Mouse (Mus musculus): ENCODE results near the gene Fbxo45.
"Not testable (repeated sequence)": the region's sequence is repeated elsewhere in the genome, so short reads cannot be mapped to it uniquely, and the experiment has no call there.

Gene Fbxo45

DNA sequence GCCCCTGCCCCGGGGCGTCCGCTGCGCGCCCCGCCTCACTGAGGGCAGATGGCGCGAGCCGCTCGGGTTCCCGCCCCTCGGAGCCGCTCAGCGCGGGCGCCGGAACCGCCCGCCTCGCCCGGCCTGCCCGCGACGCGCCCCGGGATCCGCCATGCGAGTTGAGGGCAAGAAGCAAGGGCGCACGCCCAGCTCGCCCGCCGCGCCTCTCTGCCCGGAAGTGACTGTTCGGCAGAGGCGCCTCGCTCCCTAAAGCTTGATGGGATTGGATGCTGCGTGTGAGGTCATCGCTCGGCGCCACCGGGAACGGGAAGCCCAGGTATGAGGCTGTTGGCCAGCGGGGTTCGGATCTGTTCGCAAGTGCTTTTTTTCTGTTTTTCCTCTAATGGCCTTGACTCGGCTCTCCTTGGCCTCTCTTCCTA lies at the start of gene Fbxo45, which contains the start of gene Wdr53:
TSS of gene Fbxo45 (minus strand) at position 207 of the 419 bp plus-strand sequence.
TSS of gene Wdr53 (plus strand) at position 276 of the 419 bp plus-strand sequence.
- DNase-seq = peak; percentile 96

DNA sequence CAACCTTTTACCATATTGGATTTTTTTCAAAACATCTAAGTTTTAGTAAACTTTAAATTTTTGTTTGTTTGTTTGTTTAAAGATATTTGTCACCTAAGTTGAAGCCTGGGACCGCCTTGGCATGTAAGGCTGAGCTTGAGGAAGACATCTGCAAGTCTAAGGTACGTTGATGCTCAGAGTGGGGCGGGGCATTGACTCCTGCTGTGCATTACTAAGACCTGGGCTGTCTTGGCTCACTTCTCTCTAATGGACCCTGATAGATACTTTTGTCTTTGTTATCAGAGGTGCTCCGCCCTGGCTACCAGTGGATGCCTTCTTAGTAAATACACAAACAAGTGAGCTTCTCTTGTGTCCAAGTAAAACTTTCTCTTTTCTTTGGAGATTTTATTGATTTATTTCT lies 44.9 kb upstream of the Fbxo45 start:
- DNase-seq = no peak

DNA sequence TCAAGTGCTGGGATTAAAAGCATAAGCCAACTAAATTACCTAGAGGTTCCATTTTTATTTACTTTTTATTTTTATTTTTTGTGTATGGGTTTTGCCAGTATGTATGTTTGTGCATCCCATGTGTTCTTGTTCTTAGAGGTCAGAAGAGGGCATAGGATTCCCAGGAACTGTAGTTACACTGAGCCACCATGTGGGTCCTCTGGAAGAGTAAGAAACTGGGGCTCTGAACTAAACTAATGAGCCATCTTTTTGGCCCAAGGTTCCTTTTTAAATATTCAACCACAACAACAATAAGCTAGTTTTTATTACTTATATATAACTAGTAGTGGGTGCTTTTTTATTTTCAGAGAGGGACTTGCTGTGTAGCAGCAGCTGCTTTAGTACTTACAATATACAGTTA lies 35.6 kb upstream of the Fbxo45 start:
- DNase-seq = no peak

DNA sequence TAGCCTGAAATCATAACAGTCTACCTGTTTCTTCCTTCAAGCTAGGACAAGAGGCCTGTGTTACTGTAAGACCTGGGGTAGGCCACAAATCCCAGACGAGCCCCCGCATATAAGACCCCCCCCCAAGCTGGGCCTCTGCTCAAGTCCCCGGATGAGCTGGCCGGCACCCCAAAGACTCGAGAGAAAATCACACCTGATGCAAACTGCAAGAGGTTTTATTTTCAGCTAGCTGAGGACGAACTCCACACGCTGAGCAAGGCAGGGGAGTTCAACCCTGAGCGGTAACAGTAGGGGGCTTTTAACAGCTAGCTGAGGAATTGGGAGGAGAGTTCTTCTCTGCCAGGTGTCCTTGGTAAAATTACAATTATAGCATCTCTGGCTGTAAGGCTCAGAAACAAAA lies 33.3 kb upstream of the Fbxo45 start:
- no peak for DNase-seq

DNA sequence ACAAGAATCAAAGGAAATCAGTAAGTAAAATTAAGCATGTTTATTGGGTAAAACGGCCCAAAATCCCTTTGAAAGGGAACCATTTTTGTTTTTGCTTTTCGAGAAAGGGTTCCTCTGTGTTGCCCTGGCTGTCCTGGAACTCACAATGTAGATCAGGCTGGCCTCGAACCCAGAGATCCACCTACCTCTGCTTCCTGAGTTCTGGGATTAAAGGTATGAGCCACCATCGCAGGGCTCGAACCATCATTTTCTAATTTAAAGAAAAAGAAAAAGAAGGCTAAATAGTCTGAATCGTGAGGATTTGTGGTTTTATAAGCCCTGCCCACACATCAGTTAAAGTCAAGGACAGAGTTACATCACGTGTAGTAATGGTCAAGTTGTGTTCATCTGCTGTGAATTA lies 31.4 kb upstream of the Fbxo45 start:
- no peak for DNase-seq

DNA sequence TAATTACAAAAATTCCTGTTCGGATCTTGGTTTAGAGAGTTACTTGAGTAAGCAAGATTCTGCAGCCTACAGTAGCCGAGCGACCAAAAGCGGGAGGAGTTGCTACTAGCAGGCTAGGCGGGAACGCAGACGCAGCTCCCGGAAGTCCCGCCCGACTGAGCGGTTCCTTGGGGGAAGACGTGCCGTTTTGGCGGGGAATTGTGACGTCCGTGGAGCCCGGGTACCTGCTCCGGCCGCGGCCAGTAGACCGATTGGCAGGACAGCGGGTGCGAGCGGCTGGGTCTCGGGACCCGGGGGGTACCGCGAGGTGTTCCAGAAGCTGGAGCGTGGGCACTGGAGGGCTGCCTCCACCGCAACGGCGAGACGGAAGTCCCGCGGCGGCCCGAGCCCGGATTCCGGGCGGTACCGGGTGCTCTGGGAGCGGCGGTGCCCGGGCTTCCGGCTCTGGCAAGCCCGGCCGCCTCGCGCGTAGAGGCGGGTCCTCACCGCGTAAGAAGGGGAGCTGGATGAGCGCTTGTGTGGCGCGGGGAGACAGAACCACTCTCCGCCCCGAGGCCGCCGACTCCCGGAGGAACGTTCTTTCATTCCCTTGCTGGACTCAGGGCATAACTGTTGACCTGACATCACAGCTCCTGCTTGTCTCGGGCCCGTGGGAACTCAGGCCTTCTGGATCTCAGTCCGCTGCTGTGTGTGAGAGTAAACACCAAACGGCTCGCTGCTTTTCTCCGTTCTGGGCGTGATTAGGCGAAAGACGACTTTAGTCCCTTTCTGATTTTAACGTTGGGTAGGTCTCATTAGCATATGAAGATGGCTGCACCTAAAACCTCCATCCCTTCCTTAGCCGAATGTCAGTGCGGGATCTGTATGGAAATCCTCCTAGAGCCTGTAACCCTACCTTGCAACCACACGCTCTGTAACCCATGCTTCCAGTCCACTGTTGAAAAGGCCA lies 30.6 kb upstream of the Fbxo45 start, which contains the start of gene Rnf168:
TSS of gene Rnf168 (plus strand) at position 152 of the 949 bp plus-strand sequence.
- DNase-seq = peak; percentile 92

DNA sequence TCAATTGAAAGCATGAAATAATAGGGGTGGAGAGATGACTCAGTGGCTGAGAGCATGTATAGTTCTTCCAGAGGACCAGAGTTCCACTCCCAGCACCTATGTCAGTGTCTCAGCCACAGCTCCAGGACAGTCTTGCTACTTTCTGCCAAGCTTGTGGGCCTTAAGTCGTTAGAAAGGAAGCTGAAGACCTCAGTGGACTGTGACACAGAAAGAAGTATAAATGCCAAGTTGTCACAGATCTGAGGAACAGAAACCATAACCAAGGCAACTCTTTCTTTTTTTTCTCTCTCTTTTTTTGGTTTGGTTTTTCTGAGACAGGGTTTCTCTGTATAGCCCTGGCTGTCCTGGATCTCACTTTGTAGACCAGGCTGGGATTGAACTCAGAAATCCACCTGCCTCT lies 28.9 kb upstream of the Fbxo45 start:
- no peak for DNase-seq

DNA sequence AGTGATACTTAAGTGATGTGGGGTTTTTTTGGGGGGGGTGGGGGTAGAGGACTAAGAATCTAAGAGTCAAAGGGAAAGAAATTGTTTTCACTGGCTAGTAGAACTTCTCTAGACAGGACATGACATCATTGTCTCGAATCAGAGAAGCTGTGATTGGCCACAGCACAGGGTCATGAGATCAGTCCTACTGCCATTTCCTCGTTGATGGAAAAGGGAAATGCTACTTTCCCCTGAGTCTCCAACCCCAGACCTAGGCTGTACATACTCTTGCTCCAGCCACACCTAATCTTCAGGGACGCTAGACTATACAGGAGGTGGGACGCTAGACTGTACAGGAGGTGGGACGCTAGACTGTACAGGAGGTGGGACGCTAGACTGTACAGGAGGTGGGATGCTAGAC lies 28.1 kb upstream of the Fbxo45 start:
- no peak for DNase-seq

DNA sequence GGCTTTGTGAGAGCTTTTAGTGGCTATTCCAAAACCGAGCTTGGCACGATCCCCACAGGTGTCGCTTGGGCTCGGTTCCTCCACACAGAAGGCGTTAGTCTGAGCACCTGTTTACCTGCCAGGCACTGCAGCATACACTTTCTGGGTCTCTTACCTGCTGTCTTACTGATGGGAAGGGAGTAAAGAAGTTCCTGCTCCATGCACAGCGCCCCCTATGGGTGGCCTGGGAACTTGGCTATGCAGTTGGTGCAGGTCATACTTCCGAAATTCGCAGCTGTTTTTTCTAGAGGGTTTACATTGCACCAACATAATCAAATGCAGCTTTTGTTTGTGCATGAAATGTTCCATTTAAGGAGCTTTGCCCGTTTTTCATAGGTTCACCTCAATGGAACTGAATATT lies 26.4 kb upstream of the Fbxo45 start:
- DNase-seq = peak; percentile 10

DNA sequence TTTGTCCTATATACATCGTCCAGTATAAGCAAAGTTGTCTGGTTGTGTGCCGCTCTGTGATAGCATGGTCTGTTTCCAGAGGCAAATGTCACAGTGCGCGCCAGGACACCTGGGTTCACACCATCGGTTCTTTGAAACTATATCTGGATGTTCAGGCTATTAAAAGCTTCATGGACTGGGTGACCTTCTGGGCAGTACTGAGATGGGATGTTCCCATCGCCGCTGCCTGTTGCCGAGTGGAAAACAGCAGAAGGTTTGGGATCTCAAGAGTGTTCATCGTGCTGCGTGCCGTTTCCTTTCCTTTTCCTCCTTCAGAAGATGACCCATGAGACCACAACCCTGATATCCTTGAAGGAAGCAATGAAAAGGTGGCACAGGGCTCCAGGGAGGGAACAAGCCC lies 24.3 kb upstream of the Fbxo45 start, which contains the start of gene Smco1:
TSS of gene Smco1 (plus strand) at position 178 of the 400 bp plus-strand sequence.
- no peak for DNase-seq

DNA sequence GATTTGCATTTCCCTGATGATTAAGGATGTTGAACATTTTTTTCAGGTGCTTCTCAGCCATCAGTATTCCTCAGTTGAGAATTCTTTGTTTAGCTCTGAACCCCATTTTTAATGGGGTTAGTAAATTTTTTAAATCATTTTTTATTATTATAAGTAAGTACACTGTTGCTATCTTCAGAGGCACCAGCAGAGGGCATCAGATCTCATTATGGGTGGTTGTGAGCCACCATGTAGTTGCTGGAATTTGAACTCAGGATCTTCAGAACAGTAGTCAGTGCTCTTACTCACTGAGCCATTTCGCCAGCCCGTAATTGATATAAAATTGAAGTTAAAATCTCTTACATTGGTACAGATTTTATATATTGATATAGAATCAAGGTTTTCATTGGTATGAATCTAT lies 17.3 kb upstream of the Fbxo45 start:
- DNase-seq = peak; percentile 45

DNA sequence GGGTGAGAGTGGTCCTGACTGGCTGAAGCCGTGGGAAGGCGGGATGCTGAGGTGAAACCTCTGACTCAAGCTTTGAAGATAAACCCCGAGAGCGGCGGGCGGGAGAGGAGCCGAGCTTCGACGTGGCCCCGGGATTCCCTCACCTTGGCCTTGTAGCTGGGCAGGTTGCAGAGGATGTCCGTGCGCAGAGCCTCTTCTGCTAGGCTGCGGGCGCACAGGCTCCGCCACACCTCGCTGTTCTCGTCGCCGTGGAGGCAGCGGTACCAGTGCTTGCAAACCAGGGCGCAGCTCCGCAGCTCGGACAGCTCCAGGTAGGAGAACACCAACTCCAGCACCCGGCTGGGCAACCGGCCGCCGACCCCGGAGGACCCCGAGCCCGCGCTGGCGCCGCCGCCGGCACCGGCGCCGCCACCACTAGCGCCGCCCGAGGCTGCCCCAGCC lies 587 bp downstream of the Fbxo45 start:
- DNase-seq = peak; percentile 33

DNA sequence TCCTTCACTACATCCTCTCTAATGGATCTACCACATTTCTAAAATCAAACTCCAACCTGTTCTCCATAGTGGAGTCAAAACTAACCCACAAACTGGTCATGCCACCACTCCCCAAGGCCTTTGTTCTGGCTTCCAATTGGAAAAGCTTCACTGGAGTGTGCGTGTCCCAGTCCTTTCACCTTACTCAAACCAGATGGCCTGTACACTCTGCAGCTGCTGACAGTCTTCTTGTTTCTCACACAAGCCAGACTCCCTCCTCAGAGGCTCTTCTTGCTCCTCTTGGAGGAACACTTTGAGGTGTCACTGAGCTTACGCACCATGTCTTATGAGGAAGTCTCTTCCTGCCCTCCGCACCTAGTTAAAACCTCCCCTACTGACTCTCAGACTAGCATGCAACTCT lies 3.1 kb downstream of the Fbxo45 start:
- DNase-seq = no peak

DNA sequence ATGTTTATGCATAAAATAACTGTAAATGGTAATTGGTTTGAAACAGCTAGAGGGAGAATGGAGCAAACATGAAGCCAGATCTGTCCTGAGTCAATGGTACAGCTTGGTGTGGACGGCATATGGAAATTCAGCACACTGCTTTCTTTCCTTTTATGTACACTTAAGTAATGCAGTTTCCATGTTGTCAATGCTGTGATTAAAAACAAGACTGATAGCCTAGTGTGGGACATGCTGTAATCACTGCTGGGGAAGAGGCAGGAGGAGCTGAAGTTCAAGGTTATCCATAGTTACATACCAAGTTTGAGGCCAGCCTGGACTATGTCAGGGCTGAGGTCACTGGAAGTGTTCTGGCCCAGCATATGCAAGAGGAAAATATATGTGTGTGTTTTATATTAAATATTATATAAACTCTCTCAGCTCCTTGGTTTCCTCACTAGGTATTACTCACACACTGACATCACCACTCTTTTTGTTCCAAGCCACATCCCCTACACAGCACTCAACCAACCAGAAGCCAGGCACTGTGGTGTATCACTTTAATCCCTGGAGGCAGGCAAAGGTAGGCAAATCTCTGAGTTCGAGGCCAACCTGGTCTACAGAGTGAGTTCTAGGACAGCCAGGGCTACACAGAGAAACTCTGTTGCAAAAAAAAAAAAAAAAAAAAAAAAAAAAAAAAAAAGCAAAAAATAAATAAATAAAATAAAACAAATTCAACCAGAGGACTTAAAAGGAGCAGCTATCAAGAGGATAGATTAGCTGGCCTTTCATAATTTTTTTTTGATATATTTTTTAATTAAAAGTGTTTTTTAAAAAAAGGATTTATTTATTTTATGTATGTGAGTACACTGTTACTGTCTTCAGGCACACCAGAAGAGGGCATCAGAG lies 7.3 kb downstream of the Fbxo45 start:
- DNase-seq = no peak

DNA sequence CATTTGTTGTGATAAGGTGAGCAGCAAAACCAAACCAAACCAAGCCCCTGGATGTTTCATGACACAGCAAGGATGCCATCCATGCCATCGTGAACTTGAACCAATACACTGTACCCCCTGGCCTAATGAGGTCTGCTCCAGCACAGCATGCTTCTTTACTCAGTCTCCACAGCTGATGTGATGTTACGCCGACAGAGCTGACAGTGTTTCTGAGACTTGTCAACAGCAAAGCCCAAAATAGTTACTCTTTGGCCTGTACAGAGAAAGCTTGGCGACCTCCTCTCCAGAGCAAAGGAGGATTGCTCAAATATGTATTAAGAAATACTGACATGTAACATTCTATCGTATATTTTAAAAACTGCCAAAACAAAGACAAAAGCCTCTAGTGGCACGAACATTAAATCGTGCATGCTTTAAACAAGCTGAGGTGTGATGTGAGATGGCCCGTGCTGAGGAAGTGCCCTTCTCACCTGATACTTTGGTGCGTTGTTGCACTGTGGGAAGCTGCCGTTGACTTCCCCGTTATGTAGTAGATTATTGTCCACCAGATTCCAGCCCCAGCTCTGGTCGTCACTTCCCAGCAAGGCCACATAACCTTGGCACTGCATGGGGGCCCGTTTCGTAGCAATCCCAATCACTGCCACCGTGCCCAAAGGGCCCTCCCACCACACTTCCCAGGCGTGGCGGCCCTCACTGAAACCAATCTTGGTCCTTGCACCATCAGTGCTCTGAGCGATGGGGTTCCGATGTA lies 8.9 kb downstream of the Fbxo45 start:
- peak; percentile 28 for DNase-seq

DNA sequence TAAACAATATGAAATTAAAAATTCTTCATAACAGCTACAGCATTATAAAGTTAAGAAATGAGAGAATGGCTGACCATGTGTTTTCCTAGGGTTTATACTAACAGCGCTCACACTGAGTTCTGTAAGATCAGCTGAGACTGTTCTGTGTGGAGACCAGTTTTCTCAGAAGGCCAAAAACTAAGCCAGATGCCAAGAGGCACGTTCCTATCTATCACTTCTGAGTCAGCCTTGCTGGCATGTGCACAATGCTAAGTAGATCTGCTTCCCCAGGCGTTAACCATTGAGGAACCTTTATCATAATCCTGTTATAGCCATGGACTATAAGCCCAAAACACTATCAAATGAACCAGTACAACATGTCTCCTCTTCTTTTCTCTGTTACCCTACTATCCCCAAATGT lies 14.9 kb downstream of the Fbxo45 start:
- not testable (repeated sequence) for DNase-seq

DNA sequence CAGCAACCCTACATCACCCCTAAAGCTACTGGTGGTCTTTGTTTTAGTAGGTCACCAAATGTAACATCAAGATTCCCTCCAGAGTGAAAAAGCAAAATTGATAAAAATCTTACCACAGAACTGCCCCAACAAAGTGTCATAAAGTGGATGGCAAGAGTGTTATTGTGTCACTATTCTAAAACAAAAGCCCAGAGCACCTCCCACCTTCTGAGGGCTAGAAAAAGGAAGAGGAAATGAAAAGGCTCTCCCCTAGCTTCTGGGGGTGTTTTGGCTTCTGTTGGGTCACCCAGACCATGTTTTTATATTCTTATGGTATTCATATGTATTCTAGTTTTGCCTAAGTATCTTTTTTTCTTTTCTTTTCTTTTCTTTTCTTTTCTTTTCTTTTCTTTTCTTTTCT lies 24.6 kb downstream of the Fbxo45 start:
- no peak for DNase-seq

DNA sequence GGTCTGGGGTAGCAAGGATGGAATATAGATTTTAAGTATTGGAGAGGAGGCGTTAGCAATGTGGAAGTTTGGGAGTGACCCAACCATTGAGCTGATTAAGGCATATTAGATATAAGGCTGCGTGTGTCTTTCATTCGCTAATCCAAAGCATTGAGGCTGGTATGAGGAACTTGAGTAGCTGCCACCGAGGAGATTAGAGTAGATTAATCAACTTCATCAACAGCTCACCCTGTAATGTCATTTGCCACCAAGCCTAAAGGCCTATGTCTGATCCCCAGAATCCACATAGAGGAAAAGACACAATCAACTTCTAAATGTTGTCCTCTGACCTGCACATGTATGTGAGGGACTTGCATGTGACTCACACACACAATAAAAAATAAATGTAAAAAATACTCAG lies 25.2 kb downstream of the Fbxo45 start:
- DNase-seq = no peak

DNA sequence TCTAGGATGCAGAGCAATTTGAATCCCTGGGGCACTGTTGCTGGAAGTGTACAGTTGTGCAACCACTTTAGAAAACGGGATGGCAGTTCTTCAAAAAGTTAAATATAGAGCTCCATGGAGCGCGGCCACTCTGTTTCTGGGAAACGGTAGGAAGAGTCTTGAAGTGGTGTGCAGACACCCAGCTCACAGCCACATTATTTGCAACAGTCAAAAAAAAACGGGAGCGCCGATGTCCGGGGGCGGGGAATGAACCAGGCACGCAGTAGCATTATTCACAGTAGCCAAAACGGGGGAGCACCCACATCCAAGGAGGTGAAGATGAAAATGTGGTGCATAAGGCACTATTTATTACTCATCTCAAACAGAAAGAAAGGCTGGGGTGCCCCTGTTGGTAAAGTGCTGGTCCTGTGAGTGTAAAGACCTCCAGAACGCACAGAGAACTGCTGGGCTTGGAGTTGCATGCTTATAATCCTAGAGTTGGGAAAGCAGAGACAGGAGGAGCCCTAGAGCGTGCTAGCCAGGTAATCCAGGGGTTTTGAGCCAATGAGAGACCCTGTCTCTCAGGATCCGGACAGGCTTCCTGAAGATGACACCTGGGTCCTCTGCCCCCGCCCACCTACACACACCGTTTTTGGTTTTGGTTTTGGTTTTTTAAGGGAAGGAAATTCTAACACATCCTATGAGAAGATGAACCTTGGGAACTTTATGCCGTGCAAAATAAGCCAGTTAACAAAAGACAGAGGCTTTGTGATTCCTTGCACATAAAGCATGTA lies 32.0 kb downstream of the Fbxo45 start:
- DNase-seq = no peak

DNA sequence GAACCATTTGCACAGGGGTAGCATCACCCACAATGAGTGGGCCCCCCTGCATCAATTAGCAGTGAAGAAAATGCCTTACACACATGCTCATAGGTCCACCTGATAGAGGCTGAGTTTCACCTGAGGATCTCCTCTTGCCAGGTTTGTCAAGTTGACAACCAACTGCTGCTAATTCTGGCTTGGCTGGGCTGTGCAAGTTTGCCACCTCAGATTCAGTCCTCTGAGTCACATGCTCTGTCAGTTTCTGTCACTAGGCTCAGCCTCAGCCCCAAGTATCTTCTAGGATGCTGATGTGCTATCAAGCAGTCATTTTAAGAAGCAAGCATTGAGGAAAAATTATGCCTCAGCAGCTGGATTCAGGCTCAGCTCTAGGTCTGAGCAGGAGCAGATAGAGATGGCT lies 32.8 kb downstream of the Fbxo45 start:
- no peak for DNase-seq

DNA sequence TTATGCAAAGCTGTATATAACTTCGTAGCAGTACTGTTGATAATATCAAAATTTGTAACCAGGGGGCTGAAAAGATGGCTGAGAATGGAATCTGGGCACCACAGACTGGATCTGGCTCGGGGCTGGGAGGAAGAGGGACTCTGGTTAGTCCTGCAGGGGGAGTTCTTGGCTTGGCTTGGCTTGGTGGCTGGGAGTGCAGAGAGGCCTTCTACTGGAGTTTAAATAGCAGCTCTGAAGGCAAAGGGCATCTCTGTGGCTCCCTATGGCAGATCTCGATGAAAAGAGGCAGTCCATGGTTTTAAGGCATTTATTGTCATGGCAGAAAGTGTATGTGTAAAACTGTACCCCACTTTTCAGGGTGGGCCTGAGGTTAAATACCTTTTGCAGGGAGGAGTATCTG lies 42.1 kb downstream of the Fbxo45 start:
- peak; percentile 31 for DNase-seq

DNA sequence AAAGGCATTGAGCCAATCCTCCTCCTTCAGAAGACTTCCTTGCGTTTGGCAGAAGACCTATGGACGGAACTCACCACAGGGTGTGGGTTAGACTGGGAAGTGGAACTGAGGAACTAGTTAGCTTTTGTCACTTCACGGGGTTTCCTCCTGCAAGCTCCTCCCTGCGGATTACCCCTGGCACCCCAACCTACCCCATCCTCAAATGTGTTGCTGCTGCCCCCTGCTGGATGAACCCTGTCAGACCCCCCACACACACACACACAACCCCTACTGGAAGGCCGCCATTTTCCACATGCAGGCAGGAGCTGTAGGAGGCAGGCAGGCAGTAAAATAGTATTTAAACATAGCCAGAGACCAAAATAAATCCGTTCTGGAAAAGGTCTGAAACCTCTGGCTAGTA lies 44.3 kb downstream of the Fbxo45 start:
- peak; percentile 81 for DNase-seq

Data from lung, postnatal 14 days (tissue).